Mouse (Mus musculus) testis, adult 2 months (tissue): Measurements from ENCODE around the gene Trim24.

Experiments
- CTCF ChIP-seq: fragments of 200-500 bp; IDR thresholded peaks from 2 replicates; pipeline ENCODE4 v1.5.1; 2012; ENCODE audit warnings: low read depth, mild to moderate bottlenecking, inconsistent platforms, low read length, moderate library complexity; ENCODE audit not compliant: control insufficient read depth, insufficient read depth, insufficient replicate concordance
- POLR2A ChIP-seq: fragments of 200-500 bp; IDR thresholded peaks from 2 replicates; pipeline ENCODE4 v1.6.1; 2012; ENCODE audit warnings: low read depth, mild to moderate bottlenecking, inconsistent platforms, low read length, moderate library complexity; ENCODE audit not compliant: control insufficient read depth

DNA sequence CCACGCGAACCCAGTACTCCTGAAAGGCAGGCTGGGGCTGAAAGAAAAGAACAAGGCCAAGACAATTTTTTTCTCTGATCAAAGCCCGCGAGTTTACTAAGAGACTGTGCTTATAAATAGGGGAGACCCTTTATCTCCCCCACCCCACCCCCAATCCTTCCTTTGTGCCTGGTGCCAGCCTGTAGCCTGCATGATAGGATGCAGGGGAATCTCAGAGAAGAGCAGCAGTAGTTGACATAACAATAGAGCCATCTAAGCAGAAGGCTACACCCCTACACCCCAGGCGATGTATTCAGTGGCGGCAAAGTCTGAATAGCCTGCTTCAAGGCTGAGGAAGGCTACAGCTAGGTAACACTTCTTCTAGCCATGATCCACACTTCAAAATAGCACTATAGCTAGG, 65.9 kb downstream of the Trim24 start:
- TF ChIP-seq CTCF, result no peak
- no peak for TF ChIP-seq POLR2A
